Mouse (Mus musculus) G1E (cell line): ENCODE data around the gene Strbp. TPM values are rescaled to one million over a fixed set of nuclear protein-coding genes. Genes with fewer than 3 reads are reported as not detected.

Experiments
- ATAC-seq: 2 replicates; pipeline ENCODE4 v1.8.0; 2016; ENCODE audit warnings: mild to moderate bottlenecking; ENCODE audit not compliant: insufficient number of reproducible peaks, poor library complexity, low FRiP score, severe bottlenecking; ENCODE audit errors: extremely low read depth
- DNase-seq: peaks from one replicate; pipeline ENCODE4 v3.0.0; 2012; ENCODE audit warnings: low spot score
- H3K27me3 ChIP-seq: 2 replicates; pipeline ENCODE4 v1.6.1; 2012; ENCODE audit warnings: mild to moderate bottlenecking, low read length, inconsistent platforms; ENCODE audit not compliant: insufficient read depth
- H3K36me3 ChIP-seq: replicated peaks from 2 replicates; pipeline ENCODE3; 2012; ENCODE audit warnings: mild to moderate bottlenecking, inconsistent platforms
- H3K4me1 ChIP-seq: 2 replicates; pipeline ENCODE4 v1.6.1; 2012; ENCODE audit warnings: low read depth, low read length, inconsistent platforms, mixed read lengths; ENCODE audit not compliant: insufficient read depth
- H3K4me3 ChIP-seq: 2 replicates; pipeline ENCODE4 v1.5.1; 2012; ENCODE audit warnings: low read depth, mild to moderate bottlenecking, inconsistent platforms, low read length, moderate library complexity, mixed read lengths
- H3K9me3 ChIP-seq: replicated peaks from 2 replicates; pipeline ENCODE4 v1.6.1; 2012; ENCODE audit warnings: inconsistent platforms
- CTCF ChIP-seq: IDR thresholded peaks from 2 replicates; pipeline ENCODE4 v1.5.1; 2012; ENCODE audit warnings: low read depth, low read length, inconsistent platforms, mixed read lengths
- GATA1 ChIP-seq: IDR thresholded peaks from 2 replicates; pipeline ENCODE4 v1.6.1; 2012; ENCODE audit warnings: borderline replicate concordance, low read length, inconsistent platforms, mixed read lengths
- GATA2 ChIP-seq: IDR thresholded peaks from 2 replicates; pipeline ENCODE4 v1.6.1; 2012; ENCODE audit warnings: low read depth, low read length, inconsistent platforms, borderline replicate concordance
- POLR2AphosphoS5 ChIP-seq: IDR thresholded peaks from 2 replicates; pipeline ENCODE4 v1.6.1; 2012; ENCODE audit warnings: low read depth, low read length, inconsistent platforms; ENCODE audit not compliant: insufficient replicate concordance
- TAL1 ChIP-seq: conservative IDR thresholded peaks from 2 replicates; pipeline ENCODE4 v1.6.1; 2012; ENCODE audit warnings: low read depth, low read length, inconsistent platforms, mixed read lengths
- polyA plus RNA-seq: library from polyadenylated mRNA; stranded (reverse); fragments of >175 nt; gene quantifications from 2 replicates; pipeline ENCODE4 v1.2.3, GENCODE M21; 2012
- total RNA-seq, 2 experiments: library from RNA; stranded (forward) in 1 of 2; stranded (reverse) in 1 of 2; fragments of 200-1000 nt in 1 of 2; fragments of >200 nt in 1 of 2; fragmentation: Nextera tagmentation in 1 of 2; gene quantifications; 2 replicates each; pipeline ENCODE4 v1.2.3; 2014 to 2017

Gene Strbp
- total and polyA plus RNA-seq, 3 experiments, result 26.8 to 79.2 (median 52.9) TPM

DNA sequence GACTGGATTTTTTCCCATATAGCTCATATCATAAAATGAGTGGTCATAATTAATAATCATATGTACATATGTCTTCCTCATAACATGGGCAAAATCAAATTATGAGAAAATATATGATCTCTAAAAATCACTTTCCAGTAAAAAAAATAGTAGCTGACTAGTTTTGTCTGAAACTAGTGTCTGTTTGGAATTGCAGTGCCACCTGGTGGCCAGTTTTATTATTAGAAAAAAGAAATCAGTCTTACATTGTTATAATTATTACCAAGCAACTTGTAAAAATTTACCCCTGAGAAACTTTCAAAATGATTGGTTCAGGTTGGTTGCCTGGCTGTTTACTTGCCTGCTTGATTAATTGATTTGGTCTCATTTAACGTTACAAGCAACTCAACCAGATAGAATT is 218.3 kb downstream of the Strbp start:
- no peaks in the 10 kb centered on the region for H3K27me3 ChIP-seq
- ATAC-seq (no peak), DNase-seq (no peak)
- H3K9me3 ChIP-seq, result no peaks in the 10 kb centered on the region
- peaks cover 46% of the 10 kb centered on the region for H3K36me3 ChIP-seq
- no peak for TF ChIP-seq POLR2AphosphoS5
- TF ChIP-seq GATA1, result no peak
- no peak for TF ChIP-seq CTCF
- no peak for TF ChIP-seq GATA2
- no peak for TF ChIP-seq TAL1
- H3K4me3 ChIP-seq, result no peak overlapping the region
- H3K4me1 ChIP-seq, result peaks cover 35% of the 10 kb centered on the region

GRCm38 (mm10) chr2:37484165-37484564 is 219.5 kb downstream of the Strbp start:
- H3K9me3 ChIP-seq, result no peaks in the 10 kb centered on the region
- DNase-seq (no peak), ATAC-seq (no peak)
- no peak for TF ChIP-seq TAL1
- no peak for TF ChIP-seq CTCF
- no peak for TF ChIP-seq POLR2AphosphoS5
- H3K36me3 ChIP-seq, result peaks cover 37% of the 10 kb centered on the region
- H3K4me3 ChIP-seq, result no peak overlapping the region
- peaks cover 35% of the 10 kb centered on the region for H3K4me1 ChIP-seq
- no peaks in the 10 kb centered on the region for H3K27me3 ChIP-seq

DNA sequence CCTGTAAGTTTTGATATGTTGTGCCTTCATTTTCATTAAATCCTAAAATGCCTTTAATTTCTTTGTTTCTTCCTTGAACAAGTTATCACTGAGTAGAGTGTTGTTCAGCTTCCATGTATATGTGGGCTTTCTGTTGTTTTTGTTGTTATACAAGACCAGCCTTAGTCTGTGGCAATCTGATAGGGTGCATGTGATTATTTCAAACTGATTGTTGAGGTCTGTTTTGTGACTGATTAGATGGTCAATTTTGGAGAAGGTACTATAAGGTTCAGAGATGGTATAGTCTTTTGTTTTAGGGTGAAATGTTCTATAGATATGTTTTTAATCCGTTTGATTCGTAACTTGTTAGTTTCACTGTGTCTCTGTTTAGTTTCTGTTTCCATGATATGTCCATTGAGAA is 223.6 kb downstream of the Strbp start:
- DNase-seq (no peak), ATAC-seq (peak; percentile 75)
- H3K27me3 ChIP-seq, result no peaks in the 10 kb centered on the region
- H3K4me1 ChIP-seq, result peaks cover 25% of the 10 kb centered on the region
- H3K4me3 ChIP-seq, result no peak overlapping the region
- TF ChIP-seq TAL1, result peak; percentile 76
- TF ChIP-seq GATA2, result no peak
- TF ChIP-seq CTCF, result no peak
- no peak for TF ChIP-seq POLR2AphosphoS5
- no peak for TF ChIP-seq GATA1
- H3K9me3 ChIP-seq, result peaks cover 4% of the 10 kb centered on the region
- H3K36me3 ChIP-seq, result peaks cover 39% of the 10 kb centered on the region

DNA sequence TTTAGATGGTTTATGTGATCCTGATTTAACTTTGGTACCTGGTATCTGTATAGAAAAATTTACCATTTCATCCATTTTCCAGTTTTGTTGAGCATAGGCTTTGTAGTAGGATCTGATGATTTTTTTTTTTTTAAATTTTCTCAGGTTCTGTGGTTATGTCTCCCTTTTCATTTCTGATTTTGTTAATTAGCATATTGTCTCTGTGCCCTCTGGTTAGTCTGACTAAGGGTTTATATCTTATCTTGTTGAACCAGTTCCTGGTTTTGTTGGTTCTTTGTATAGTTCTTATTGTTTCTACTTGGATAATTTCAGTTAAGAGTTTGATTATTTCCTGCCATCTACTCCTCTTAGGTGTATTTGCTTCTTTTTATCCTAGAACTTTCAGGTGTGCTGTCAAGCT is 224.1 kb downstream of the Strbp start:
- DNase-seq, result no peak
- ATAC-seq, result peak; percentile 45
- TF ChIP-seq TAL1 (no peak), POLR2AphosphoS5 (no peak), CTCF (no peak), GATA2 (no peak), GATA1 (no peak)

DNA sequence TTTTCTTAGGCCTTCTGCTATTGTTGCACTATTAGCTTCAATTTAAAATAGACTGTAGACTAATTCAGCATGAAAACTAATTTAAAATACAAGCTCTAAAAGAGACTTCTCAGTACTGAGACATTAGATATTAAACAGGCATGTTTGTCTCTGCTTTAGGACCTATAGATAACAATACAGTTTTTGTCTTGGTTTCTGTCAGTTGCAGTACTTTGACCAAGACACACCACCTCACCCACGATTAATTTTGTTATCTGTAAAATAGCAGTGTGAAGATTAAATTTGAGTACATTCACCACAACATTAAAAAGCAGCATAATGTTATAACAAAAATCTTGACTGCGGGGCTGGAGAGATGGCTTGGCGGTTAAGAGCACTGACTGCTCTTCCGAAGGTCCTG is 237.4 kb downstream of the Strbp start:
- Histone ChIP-seq H3K27me3 (no peaks in the 10 kb centered on the region), H3K36me3 (peaks cover 16% of the 10 kb centered on the region), H3K4me1 (0 out of 2 replicates have a peak, but pooled peaks cover 5% of the 10 kb centered on the region), H3K4me3 (no peak overlapping the region), H3K9me3 (no peaks in the 10 kb centered on the region)
- DNase-seq, result no peak
- TF ChIP-seq POLR2AphosphoS5 (no peak), CTCF (no peak), GATA1 (no peak), GATA2 (no peak), TAL1 (no peak)
- ATAC-seq, result no peak

More for the DNA sequence above, 224.1 kb downstream of the Strbp start:
- Histone ChIP-seq H3K36me3 (peaks cover 37% of the 10 kb centered on the region), H3K27me3 (no peaks in the 10 kb centered on the region), H3K4me3 (no peak overlapping the region), H3K4me1 (peaks cover 22% of the 10 kb centered on the region), H3K9me3 (peaks cover 4% of the 10 kb centered on the region)

DNA sequence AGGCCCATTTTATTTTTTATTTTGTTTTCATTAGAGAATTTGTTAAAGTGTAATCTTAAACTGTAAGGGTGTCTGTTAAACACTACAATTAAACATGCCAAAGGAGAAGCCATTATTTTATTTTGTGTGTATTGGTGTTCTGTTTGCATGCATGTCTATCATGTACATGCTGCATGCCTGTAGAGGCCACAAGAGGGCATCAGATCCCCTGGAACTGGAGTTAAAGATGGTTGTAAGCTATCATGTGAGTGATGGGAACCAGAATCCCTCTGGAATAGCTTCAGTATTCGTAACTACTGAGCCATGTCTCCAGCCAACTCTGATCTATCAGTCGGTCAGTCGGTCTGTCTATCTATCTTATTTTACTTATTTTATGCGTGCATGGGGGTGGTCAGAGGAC is 243.0 kb downstream of the Strbp start:
- peaks cover 10% of the 10 kb centered on the region for H3K36me3 ChIP-seq
- no peak for DNase-seq
- no peak for ATAC-seq
- no peaks in the 10 kb centered on the region for H3K27me3 ChIP-seq
- no peak overlapping the region for H3K4me3 ChIP-seq
- TF ChIP-seq GATA1, result no peak
- no peak for TF ChIP-seq GATA2
- TF ChIP-seq POLR2AphosphoS5, result no peak
- TF ChIP-seq TAL1, result no peak
- TF ChIP-seq CTCF, result no peak
- peaks cover 4% of the 10 kb centered on the region; the same call in 1 of the 2 replicates for H3K9me3 ChIP-seq
- peaks cover 4% of the 10 kb centered on the region; the same call in 1 of the 2 replicates for H3K4me1 ChIP-seq

- H3K4me3 ChIP-seq, result peak overlapping the region; percentile 82
- peaks cover 12% of the 10 kb centered on the region for H3K36me3 ChIP-seq
- H3K27me3 ChIP-seq, result no peaks in the 10 kb centered on the region
- DNase-seq (no peak), ATAC-seq (no peak)
- H3K4me1 ChIP-seq, result peaks cover 28% of the 10 kb centered on the region
- H3K9me3 ChIP-seq, result no peaks in the 10 kb centered on the region
- TF ChIP-seq CTCF, result no peak
- TF ChIP-seq TAL1, result no peak
- no peak for TF ChIP-seq GATA2
- TF ChIP-seq GATA1, result no peak
- TF ChIP-seq POLR2AphosphoS5, result no peak
Observed at GRCm38 (mm10) chr2:37452376-37452760, 251.3 kb downstream of the Strbp start.
